Mouse (Mus musculus) kidney, adult 9 months (tissue): ENCODE data around the gene Prkaca.
A peak's percentile ranks its signal among the peaks of the same experiment; 100 is the strongest.
"Not testable (repeated sequence)": the region's sequence is repeated elsewhere in the genome, so short reads cannot be mapped to it uniquely, and the experiment has no call there.

Experiments used
- DNase-seq: peaks from one replicate; pipeline ENCODE4 v3.0.0; 2022

Prkaca gene

DNA sequence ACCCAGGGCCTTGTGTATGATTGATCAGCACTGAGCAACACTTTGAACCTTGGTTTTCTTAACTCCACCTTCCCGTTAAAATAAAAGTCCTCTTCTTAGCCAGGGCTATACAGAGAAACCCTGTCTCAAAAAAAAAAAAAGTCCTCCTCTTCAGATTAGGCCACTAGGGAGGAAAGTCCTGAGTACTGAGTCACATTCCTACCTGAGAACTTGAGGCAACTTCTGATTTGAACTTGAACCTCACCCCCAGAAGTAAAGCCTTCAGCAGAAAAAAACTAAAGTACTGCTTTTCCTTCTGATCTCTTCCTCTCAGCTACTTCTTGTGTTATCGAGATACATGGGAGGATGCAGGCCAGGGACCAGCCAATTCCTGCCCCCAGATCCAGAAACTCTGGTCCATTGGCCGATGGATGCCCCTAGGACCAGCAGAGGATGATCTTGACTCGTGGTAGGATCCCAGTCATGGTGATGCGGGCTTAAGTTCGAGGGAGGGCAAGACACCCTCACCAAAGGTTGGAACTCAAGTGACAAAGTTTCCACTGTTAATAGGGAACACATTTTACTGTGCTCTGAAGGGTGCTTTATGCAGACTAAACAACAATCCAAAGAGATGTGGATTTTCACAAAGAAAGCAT is 30.9 kb downstream of the Prkaca start:
- DNase-seq = no peak

GRCm38 (mm10) chr8:84004533-84005201 is 31.9 kb downstream of the Prkaca start:
- DNase-seq = peak; percentile 98

DNA sequence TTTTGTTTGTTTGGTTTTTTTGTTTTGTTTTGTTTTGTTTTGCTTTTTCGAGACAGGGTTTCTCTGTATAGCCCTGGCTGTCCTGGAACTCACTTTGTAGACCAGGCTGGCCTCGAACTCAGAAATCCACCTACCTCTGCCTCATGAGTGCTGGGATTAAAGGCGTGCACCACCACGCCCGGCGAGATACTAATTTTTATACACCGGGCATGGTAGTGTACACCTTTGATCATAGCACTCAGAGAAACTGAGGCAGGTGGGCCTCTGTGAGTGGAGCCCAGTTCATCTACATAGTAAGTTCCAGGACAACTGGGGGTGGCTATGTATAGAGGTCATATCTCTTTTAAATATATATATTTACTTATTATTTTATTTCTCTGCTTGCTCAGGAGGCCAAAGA is 32.7 kb downstream of the Prkaca start:
- not testable (repeated sequence) for DNase-seq

GRCm38 (mm10) chr8:84008362-84008761 is 35.6 kb downstream of the Prkaca start:
- DNase-seq = no peak

DNA sequence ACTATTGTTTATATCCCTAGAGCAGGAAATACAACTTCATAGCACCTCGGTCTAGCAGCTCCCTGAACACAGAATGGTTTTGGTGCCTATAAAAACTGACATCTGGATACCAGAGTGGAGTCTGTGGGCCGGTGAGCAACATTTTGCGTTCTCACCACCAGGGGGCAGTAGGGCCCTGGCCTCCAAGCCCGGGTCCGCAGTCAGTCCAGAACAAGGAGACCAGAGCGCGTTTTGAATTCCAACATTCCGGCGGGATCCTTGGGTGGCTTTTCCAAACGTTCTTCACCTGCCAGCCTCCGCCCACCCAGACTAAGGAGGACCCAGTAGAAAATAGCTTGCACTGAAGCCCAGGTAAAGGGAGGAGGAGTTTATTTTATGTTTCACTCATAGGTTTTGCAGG is 37.1 kb downstream of the Prkaca start:
- peak; percentile 93 for DNase-seq

DNA sequence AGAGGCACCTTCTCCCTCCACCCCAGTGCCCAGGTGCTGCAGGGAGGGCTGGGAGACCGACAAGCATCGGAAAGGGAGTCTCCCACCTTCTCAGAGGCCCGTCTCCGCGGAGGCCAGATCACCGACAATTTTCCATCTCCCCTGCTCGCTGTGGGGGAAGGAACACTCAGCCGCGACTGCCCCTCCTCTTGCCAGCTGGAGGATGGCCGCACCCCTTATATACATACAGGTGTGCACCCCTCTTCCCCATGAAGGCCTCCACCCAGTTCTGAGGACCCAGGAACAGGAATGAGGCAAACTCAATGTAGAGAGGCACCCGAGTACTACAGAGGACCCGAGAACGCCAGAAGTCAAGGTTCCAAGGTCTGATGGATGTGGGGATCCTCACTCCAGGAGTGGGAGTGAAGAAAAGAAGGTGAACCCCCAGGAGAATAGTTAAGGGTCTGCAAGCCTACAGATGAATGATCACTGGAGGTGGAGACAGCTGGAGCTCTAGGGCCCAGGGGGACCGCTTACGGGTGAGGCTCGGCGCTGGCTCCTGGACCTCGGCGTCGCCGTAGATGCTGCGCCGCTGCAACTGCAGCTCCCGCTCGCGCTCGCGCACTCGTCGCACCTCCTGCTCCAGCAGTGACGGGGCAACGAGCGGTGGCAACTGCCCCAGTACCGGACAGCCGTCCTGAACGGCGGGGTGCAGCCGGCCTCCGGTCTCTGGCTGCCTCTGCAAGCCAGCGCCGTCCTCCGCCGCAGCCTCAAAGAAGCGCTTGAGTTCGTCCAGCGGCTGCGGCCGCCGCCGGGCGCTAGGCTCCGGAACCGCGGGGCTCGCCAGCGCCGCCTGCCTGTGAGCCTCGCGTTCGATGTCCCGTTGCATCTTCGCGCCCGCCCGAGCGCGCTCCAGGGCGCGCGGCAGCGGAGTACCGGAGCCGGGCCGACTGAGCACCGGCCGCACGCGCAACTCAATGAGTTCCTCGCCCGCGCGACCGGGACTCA is 38.1 kb downstream of the Prkaca start:
- DNase-seq = peak; percentile 73

- peak; percentile 88 for DNase-seq
Observed at GRCm38 (mm10) chr8:84011705-84012498, 39.1 kb downstream of the Prkaca start, which contains the start of gene 2210011C24Rik. Gene 2210011C24Rik (minus strand): TSS chr8:84012171.

GRCm38 (mm10) chr8:84012499-84013165 is 39.8 kb downstream of the Prkaca start:
- peak; percentile 59 for DNase-seq

- DNase-seq = no peak
Observed at GRCm38 (mm10) chr8:84015833-84016232, 43.0 kb downstream of the Prkaca start.

DNA sequence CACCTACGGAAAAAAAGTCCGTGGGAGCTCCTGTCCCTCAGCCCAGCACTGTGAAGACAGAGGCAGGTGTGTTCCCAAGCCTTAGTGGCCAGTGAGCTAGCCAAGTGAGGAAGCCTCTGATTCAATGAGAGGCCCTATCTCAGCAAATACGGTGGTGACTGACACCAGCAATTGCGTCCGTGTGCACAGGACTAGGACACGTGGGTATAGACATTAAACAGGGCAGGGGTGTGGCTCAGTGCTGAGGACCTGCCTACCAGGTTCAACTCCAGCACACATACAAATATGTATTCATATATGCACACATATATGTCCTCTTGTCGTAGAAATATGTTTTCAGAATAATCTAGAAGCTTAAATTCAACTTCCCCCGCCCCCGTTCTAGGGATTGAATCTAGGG is 46.9 kb downstream of the Prkaca start:
- no peak for DNase-seq

DNA sequence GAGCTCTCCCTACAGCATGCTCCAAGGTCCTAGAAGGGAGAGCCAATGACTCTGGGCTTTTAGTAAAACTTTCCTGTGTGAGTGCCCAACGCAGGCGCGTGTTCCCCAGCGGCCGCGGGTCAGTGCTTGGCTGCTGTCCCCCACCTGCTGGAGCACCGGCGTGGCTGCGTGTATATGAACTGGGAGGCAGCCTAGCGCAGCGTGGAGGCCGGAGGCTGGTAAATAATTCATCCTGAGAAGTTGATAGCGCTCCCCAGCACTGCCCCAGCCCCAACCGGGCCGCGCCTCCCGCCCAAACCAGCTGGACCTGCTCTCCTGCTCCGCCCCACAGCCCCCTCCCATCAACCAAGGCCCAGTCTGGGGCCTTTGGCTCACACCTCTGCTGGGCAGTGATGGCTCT is 48.3 kb downstream of the Prkaca start, which contains the start of gene Palm3:
Gene Palm3, plus strand, starts transcription at position 376 of the 400 bp plus-strand sequence.
- peak; percentile 85 for DNase-seq

DNA sequence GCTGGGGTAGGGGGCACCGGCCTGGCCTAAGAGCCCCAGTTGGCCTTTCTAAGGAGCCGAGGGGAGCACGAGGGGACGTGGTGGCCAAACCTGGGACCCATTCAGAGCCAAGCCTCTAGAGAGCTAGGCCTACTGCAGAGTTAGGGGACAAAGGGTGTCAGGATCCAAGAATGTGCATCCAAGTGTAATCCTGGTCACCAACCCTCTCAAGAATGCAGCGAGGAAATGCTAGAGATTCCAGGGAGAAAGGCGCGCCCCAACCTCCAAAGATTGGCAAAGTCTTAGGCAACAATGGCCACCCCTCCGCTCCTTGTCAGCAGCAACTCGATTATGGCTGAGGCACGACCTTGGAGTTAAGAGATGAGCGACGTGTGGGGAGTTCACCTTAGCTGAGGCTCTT is 48.8 kb downstream of the Prkaca start:
- DNase-seq = no peak

DNA sequence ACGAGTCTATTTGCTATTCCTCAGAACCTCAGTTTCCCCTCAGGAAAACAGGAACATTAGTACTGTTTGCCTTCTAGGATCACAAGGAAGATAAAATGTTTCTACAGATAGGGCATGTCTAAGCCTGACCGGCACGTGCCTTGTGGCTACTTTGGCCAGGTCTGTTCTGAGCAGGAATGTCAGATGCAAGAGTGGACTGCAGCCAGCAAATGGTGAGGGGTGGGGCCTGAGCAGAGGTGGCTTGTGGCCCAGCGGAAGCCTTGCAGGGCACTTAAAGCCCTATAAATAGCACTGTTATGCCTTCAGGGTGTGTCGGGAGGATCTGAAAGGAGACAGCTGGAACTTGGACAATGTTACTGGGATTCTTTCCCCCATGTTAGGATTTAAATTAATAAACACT is 50.3 kb downstream of the Prkaca start:
- peak; percentile 92 for DNase-seq

- peak; percentile 94 for DNase-seq
Observed at GRCm38 (mm10) chr8:84023631-84024030, 50.8 kb downstream of the Prkaca start.

GRCm38 (mm10) chr8:84024171-84024570 is 51.4 kb downstream of the Prkaca start:
- DNase-seq = peak; percentile 78

- no peak for DNase-seq
Observed at GRCm38 (mm10) chr8:84025863-84026262, 53.1 kb downstream of the Prkaca start.

- no peak for DNase-seq
Observed at GRCm38 (mm10) chr8:84027449-84027848, 54.7 kb downstream of the Prkaca start.

DNA sequence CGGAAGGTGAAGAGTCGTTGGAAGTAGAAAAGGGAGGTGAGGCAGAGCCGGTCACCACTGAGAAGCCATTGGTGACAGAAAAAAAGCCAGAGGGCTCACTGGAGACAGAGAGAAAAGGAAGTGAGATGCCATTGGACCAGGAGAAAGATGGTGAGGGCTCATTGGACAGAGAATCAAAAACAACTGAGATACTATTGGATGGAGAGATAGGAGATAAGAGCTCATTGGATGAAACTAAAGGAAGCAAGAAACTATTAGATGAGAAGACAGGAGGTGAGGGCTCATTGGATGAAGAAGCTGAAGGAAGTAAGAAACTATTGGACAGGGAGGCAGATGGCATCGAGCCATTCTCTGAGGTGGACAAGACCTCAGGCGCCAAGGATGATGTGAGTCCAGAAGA is 56.5 kb downstream of the Prkaca start:
- DNase-seq = no peak

- DNase-seq = no peak
Observed at GRCm38 (mm10) chr8:84032777-84033176, 60.0 kb downstream of the Prkaca start.

DNA sequence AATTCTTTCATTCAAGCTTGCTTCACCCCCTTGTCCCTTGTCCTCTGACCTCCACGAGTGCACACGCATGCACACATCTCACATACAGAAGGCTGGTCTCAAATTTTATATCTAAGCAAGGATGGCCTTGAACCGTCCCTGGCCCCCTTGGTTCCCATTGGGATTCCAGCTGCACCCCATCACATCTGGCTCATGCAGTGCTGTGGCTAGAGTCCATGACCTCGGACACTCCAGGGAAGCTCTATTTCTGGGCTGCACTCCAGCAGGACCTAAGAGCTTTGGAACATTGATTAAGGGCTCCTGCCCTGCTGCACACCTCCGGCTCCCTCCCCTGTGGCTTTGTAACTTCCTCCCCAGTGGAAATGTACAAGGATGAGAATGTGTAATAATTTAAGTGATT is 65.2 kb downstream of the Prkaca start:
- DNase-seq = peak; percentile 52

DNA sequence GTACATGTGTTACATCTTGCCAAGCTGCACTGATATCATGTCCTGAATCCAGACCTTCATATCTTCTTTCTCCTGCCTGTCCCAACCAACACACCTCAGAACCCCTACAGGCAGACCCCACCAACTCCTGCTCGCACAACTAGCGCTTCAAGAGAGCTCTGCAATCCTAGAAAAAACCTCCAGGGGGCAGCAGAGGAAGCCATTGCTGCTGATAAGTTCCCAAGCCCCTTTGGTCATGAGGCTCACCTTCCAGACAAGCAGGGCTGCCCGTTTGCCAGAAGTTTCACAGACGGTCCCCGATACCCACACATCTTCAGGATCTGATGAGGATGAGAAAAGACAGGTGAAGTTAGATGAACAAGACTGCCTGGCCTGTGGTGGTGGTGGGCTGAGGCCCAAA is 66.3 kb downstream of the Prkaca start:
- DNase-seq = peak; percentile 82
